Mouse (Mus musculus): Measurements from ENCODE around the gene Rbfox2. TPM values are rescaled to one million over a fixed set of nuclear protein-coding genes. Genes with fewer than 3 reads are reported as not detected.

Rbfox2 gene
- total RNA-seq, 1 experiment from 2014 or later = 0.12 TPM

DNA sequence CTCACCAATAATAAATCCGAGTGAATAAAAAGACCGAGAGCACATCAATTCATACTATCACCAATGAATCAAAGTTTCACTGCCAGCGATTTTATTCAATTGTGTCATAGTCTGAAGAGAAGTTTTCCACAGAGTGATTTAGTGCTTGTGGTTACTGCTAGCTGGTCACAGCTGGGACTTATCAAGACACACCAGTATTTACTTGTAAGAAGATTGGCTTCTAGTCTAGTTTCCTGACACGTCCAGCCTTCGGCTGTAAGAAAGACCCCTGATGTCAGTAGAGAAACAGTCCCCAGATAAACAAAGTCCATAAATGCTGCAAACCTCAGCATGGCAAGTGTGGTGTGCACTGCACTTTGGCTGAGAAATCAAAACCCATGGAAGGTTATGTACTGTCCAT, 145.4 kb downstream of the Rbfox2 start:
- no peak for ATAC-seq (ENCODE audit: extremely low read depth, insufficient number of reproducible peaks, low FRiP score, poor library complexity, severe bottlenecking)

DNA sequence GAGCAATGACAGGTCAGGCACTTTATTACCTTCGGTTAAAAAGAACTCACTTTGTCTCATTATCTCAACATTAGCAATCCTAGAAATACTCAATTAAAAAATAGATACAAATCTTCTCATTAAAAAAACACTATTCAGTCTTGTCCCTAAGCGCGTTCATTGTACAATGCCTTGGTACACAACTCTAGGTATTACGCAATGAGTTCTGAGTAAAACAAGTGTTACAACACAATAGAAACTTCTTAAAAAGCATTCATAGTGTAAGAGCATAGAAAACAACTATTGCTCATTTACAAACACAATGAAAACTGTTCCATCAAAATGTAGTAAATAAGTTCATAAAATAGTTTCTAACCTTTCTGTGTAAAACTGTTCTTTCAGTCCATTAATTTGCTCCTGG, 146.0 kb downstream of the Rbfox2 start:
- ATAC-seq (ENCODE audit: extremely low read depth, insufficient number of reproducible peaks, low FRiP score, poor library complexity, severe bottlenecking) = no peak

DNA sequence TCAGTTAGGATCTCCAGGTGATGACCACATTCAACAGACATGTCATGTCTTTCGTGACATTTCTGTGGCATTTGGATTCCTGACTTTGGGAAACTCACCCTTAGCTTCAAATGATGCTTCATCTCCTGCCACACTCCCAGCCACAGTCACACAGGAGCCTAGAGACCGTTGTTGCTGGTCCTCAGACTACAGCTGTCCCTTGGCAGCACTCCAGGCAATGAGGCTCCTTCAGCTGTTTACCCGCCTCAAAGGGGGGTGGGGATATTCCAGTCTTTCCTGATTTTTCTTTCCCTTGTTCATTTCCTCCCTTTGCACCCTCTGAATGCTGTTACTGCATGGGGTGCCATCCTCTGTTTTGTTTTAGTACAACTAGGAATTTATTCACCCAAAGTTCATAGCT, 150.3 kb downstream of the Rbfox2 start:
- no peak for ATAC-seq (ENCODE audit: extremely low read depth, insufficient number of reproducible peaks, low FRiP score, poor library complexity, severe bottlenecking)

DNA sequence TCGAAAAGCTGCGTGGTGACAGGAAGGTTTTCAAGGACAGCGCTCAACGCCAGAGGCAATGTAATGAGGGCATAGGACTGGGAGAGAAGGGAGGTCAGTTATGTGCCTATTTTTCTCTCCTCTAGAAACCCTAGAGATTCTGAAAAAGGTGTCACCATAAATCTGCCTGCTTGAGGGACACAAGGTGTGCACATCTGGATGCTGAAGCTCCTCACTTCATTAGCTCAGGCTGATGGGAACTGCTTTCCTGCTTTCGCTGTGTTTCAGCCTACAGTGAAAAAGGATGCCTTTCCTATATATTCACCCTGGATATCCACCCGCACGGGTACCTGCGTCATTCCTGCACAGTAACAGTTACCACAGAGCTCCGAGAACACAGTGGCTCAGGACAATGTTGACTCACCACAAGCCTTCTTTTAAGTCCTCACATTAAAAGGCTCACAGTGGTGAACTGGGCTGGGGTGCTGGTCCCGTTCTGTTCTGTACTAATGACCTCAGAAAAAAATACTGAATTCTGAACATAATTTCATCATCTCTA, 152.5 kb downstream of the Rbfox2 start:
- ATAC-seq (ENCODE audit: extremely low read depth, insufficient number of reproducible peaks, low FRiP score, poor library complexity, severe bottlenecking) = no peak

DNA sequence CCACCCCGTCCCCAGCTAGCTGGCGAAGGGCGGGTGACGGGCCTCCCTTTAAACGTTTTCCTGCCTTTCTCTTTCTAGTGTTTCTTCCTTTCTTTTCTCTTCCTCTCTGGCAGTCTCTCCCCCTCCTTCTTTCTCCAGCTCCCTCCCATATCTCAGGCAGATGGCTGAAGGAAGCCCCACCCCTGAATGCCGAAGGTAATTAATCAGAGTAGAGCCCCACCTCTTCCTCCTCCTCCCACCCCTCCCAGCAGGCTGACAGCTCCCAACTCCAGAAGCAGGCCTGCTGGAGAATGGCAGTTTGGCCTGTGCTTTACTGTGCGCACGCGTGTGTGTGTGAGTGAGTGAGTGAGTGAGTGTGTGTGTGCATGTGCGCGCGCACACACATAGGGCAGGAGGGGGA, 153.2 kb downstream of the Rbfox2 start:
- no peak for ATAC-seq (ENCODE audit: extremely low read depth, insufficient number of reproducible peaks, low FRiP score, poor library complexity, severe bottlenecking)

DNA sequence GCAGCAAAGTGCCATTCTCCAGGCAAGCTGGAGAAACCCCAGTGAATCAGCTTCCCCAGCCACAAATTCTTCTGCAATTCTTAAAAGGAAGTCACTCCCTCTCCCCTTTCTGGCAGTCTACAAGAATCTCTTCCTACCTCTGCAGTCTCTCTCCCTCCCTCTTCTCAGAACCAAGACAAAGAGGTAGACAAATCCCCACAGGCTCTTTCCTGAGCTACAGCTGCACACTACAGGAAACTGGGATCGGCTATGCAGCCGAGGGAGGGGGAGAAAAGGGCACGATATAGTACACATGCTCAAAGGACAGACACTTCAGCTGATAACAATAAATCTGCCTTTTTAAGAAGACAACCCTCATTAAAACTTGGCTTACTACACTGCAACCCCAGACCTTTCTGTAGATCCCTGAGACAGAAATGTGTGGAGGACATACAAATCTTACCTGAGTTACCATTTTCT, 153.7 kb downstream of the Rbfox2 start:
- ATAC-seq (ENCODE audit: extremely low read depth, insufficient number of reproducible peaks, low FRiP score, poor library complexity, severe bottlenecking) = no peak

DNA sequence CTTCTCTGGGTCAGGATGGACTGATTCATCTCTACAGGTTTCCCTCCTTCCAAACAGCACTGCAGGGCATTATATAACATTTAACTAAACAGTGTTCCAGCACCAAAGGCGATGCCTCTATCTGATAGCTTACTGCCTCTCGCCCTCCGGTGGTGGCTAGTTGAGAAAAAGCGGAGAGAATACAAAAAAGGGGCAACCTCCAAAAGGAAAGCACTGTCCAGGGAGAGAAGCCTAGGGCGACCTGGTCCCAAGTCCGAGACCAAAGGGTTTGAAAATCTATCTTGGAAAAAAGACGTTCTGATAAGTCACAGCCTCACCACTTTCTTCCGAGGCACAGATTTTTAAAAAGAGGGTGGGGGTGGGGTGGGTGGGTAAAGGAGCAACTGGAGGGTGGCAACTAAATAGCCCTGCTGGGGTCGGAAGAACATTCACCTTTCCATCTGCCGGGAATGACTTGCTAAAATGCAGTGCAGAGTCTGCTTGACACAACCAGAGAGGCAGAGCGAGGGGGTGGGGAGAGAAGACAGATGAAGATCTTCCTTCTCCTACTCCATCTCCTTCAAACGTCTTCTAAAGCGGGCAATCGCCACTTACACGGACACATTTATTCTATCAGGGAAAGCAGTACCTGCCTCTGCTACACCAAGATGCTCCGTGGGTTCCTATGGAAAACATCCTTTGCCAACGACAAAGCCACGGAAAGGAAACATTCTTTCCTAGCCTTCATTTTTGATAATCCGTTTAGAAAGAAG, 154.3 kb downstream of the Rbfox2 start:
- no peak for ATAC-seq (ENCODE audit: extremely low read depth, insufficient number of reproducible peaks, low FRiP score, poor library complexity, severe bottlenecking)

DNA sequence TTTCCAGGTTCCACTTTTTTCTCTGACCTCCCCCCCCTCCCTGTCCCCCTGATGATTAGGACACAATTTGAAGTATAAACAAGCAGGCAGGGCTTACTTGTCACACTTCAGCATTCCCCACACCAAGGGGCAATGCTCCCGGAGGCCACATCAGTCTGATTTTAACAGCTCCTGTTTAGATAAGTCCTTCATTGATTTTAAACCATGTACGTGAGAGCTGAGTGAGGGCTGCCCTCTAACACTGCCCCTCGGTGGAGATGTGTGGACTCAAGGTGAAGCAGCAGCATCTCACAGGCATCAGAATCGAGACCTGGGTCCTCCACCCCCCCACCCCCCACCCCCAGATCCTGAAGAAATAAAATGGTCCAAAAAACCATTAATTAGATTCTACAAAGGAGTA, 155.0 kb downstream of the Rbfox2 start:
- ATAC-seq (ENCODE audit: extremely low read depth, insufficient number of reproducible peaks, low FRiP score, poor library complexity, severe bottlenecking) = no peak

DNA sequence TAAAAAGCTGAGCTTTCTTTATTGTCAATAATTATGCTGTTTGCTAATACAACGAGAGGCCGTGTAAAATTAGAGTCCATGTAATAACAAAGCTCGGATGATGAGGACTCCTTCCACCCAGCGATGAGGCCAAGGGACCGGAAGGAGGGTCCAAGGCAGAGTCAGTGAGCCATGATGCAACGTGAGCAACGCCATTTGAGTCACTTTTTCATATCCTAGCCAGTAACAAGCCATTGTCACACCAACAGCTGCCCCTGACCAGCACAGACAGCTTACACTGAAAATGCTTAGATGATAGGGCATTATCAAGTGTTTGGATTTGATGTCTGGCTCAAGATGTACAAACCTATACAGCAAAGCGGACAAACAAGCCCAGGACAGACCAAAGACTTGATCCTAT, 155.6 kb downstream of the Rbfox2 start:
- no peak for ATAC-seq (ENCODE audit: extremely low read depth, insufficient number of reproducible peaks, low FRiP score, poor library complexity, severe bottlenecking)

DNA sequence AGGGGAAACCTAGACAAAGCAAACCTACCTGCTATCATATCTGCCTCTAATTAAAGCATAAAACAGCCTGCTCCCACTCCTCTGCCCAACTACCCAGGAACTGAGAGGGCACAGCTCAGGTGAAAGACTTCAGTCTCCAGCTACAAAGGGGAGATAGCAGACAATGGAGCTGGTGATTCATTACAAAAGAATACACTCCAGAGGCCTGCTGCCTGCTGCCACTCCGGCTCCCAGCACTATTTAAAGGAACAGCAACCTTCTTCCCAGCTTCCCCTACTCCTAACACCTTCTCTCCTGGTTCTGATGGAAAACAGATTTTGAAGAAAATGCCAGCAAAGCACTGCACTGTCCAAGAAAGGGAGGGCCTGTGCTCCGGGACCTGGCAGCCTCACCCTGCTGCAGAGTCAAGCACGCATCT, 156.4 kb downstream of the Rbfox2 start:
- no peak for ATAC-seq (ENCODE audit: extremely low read depth, insufficient number of reproducible peaks, low FRiP score, poor library complexity, severe bottlenecking)

DNA sequence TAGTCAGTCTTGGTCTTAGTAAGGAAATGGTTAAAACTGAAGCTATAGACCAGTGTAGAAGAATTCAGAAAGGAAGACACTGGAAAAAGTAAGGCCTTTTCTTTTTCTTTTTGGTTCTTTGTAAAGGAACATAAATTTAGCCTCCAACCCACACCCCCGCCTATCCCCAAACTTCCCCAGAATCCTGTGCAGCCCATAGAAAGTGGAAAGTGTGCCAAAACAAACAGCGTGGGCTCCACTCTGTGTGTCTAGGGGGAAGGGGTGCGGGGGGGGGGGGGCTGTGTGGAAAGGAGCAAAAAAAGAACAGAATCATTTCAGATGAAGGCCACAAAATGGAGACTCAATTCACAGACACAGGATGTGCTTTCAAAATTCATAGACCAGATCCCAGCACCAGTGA, 156.8 kb downstream of the Rbfox2 start:
- ATAC-seq (ENCODE audit: extremely low read depth, insufficient number of reproducible peaks, low FRiP score, poor library complexity, severe bottlenecking) = no peak

DNA sequence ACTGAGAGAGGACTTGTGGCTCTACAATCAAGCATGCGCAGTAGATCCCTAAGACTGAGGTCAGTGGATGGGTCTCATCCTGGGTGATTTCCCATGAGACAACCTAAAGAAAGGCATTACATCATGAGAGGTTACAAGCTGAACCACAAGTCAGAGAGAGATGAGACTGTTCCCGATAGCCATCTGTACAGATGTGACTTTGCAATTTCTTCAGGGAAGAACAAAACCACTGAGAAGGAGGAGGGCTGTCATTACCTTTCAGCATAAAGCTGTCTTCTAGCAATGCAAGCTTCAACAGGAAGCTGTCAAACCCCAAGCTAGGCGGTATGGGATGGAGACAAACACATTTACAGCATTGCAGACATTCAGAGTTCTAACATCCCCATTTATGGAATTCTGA, 157.3 kb downstream of the Rbfox2 start:
- ATAC-seq (ENCODE audit: extremely low read depth, insufficient number of reproducible peaks, low FRiP score, poor library complexity, severe bottlenecking) = no peak

DNA sequence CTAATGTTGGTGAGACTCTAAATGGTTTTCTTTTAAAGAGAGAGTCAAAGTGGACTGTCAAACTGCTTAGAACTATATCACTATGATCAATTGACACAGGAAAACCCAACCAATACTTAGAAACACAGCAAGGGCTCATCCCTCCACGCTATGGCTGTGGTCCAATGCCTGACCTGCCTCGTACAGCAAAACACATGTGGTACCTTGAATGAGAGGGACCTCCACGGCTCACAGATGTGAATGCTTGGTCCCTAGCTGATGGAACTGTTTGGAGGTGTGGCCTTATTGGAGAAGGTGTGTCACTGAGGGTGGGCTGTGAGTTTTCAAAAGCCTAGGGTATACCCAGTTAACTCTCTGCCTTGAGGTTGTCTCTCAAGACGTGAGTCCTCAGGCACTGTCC, 159.9 kb downstream of the Rbfox2 start:
- no peak for ATAC-seq (ENCODE audit: extremely low read depth, insufficient number of reproducible peaks, low FRiP score, poor library complexity, severe bottlenecking)

DNA sequence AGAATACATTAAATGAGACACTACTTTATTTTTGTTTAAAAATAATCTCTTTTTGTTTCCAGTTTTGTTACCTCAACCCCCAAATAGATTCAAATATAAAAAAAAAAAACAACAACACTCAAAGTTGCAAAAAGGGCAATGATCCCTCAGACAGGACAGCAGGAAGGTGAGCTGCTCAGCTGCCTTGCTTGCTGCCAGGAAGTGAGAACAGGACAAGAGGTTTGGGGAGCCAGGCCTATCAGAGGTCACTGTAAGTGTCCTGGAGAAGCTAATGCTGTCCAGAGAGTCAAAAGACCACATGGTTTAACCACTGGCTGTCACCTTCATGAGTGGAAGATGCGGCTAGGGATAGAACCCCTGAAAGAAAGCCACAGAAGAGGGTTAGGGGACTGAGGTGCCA, 161.8 kb downstream of the Rbfox2 start:
- ATAC-seq (ENCODE audit: extremely low read depth, insufficient number of reproducible peaks, low FRiP score, poor library complexity, severe bottlenecking) = no peak

DNA sequence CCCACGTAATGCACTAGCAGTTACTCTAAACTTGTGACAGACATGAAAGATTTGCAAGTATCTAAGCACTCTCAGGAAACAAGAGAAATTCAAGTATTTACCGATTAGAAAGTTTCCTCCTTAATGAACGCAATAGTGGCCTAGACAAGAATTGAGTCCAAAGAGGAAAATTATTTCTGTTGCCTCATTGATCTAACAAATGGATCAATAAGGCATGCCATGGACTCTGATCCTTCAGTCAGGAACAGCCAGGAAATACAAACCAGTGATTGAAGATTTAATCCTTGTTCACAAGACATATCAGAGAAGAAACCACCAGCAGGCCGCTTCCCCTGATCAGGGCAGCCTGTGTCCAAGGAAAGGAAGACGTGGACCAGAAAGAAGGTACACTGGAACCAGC, 164.0 kb downstream of the Rbfox2 start:
- ATAC-seq (ENCODE audit: extremely low read depth, insufficient number of reproducible peaks, low FRiP score, poor library complexity, severe bottlenecking) = no peak

DNA sequence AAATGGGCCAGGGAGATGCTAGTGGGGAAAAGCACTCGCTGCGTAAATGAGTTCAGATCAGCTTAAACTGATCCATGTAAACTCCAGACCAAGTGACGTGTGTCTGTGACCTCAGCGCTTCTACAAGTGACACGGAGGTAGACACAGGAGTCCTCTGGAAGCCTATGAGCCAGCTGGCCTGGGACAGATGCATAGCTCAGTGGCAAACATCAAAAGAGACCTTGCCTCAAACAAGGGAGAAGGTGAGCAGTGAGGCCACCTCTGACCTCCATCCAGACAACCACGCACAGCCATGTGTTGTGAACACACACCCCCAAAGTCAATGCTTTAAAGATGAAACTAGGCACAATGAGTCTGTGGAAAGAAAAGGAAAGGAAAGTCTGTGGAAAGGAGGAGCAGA, 164.5 kb downstream of the Rbfox2 start:
- no peak for ATAC-seq (ENCODE audit: extremely low read depth, insufficient number of reproducible peaks, low FRiP score, poor library complexity, severe bottlenecking)

DNA sequence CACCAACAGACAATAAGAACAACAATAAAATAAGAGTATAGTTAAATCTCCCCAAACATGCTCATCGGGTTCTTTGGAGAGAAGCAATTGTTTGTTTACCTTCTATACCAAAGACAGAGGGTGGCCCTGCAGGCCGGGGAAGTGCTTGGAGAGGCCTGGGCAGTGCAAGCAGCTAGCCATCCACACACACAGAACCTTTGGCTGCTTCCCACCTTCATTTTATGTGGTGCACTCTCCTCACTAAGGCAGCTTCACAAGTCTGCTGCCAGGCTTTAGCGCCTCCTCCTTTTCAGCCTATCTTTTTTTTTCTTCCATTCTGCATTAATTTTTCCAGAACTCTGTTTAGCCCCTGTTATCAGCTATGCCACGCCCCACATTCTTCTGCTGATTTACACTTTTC, 165.1 kb downstream of the Rbfox2 start:
- ATAC-seq (ENCODE audit: extremely low read depth, insufficient number of reproducible peaks, low FRiP score, poor library complexity, severe bottlenecking) = no peak

DNA sequence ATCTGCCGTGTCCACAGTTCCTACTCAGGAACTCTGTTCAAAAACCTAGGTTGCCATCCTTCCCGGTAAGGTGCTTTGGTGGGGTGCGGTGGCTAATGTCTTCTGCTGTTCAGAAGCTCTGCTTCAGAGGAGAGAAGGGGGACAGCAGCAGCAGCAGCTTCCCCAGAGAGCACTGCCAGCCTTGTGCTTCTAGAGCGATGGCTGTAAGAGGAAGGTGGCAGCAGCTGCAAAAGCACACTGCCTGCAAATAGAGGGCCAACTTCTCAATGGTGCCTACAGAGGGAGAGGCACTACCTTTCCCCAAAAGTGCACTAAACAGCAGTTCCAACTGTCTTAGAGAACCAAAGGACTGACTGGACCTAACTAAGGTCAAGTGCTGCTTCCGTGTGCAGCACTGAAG, 168.5 kb downstream of the Rbfox2 start:
- ATAC-seq (ENCODE audit: extremely low read depth, insufficient number of reproducible peaks, low FRiP score, poor library complexity, severe bottlenecking) = no peak

DNA sequence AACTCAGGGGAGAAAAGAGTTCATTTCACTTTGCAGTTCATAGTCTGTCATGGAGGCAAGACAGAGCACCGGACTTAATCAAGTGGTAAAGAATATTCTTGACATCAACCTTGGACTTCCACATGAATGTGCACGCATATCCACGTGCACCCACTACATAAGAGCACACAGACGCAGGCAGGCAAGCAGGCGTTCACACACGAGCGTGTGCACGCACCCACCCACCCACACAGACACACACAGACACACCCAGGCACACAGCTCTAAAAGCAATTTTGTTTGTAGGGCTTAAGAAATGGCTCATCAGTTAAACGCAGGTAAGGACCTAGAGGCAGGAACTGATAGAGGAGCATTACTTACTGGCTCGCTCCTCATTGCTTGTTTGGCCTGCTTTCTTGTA, 172.3 kb downstream of the Rbfox2 start:
- no peak for ATAC-seq (ENCODE audit: extremely low read depth, insufficient number of reproducible peaks, low FRiP score, poor library complexity, severe bottlenecking)

DNA sequence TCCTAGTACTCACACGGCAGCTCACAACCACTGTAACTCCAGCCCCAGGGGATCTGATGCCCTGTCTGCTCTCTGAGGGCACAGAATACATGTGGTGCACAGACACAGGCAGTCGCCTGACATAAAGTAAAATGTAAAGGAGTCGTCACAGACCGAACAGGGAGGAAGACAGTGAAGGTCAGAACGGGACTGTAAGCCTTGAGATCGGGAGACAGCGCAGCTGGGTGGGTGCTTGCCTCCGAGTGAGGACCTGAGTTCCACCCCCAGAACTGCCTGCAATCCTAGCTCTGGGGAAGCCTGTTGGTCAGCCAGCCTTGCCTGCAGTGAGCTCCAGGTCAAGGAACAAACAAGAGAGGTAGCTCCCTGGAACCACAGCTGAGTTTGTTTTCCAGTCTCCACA, 177.7 kb downstream of the Rbfox2 start:
- no peak for ATAC-seq (ENCODE audit: extremely low read depth, insufficient number of reproducible peaks, low FRiP score, poor library complexity, severe bottlenecking)

DNA sequence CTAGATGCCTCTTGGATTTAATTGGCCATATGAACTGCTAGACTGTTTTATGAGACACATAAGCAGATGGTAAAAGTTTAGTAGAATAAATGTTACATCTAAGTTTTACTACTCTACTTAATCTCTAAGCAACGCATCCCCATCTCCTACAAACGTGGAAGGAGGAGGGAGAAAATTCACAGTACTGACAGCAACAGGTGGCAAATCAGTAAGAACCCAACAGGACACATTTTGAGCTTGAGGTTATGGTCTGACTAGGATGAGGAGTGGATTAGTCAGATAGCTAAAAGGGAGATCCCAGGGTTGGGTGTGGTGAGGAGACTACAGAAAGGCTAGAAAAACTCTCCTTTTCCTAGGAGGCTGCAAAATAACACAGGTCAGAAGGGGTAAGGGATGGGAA, 179.1 kb downstream of the Rbfox2 start:
- ATAC-seq (ENCODE audit: extremely low read depth, insufficient number of reproducible peaks, low FRiP score, poor library complexity, severe bottlenecking) = no peak

Measured in neutrophil, adult 5-6 weeks (primary cell).